Mouse (Mus musculus) spleen, adult 2 months (tissue): ENCODE measurements around the gene Ccdc77.

Source experiments
- CTCF ChIP-seq: fragments of 200-500 bp; IDR thresholded peaks from 2 replicates; pipeline ENCODE4 v1.5.1; 2011; ENCODE audit warnings: mild to moderate bottlenecking, inconsistent platforms; ENCODE audit not compliant: insufficient read depth, insufficient read length, insufficient replicate concordance; ENCODE audit errors: extremely low read depth
- POLR2A ChIP-seq: fragments of 200-500 bp; IDR thresholded peaks from 2 replicates; pipeline ENCODE4 v1.6.1; 2011; ENCODE audit warnings: low read depth, low read length, inconsistent platforms

GRCm38 (mm10) chr6:120365051-120365450, 877 bp upstream of the Ccdc77 start:
- TF ChIP-seq POLR2A (no peak), CTCF (no peak)
